Mouse (Mus musculus) lung, postnatal 0 days (tissue): ENCODE measurements around the gene Fam219b. TPM values are rescaled to one million over a fixed set of nuclear protein-coding genes. Genes with fewer than 3 reads are reported as not detected.
A peak's percentile ranks its signal among the peaks of the same experiment; 100 is the strongest.

ENCODE experiments used
- ATAC-seq: fragments of 200-750 bp; cut with Nextera tagmentation; 2 replicates; pipeline ENCODE4 v1.8.0; 2017; ENCODE audit warnings: moderate library complexity
- DNase-seq: peaks from one replicate; pipeline ENCODE4 v3.0.0-alpha.2; 2016; ENCODE audit warnings: low spot score
- H3K27ac ChIP-seq: fragments of 300-500 bp; sonication (generic); 2 replicates; pipeline ENCODE4 v1.5.1; 2014; ENCODE audit warnings: antibody characterized with exemption, mild to moderate bottlenecking, low read length, mixed read lengths
- H3K27me3 ChIP-seq: fragments of 300-500 bp; sonication (generic); replicated peaks from 2 replicates; pipeline ENCODE4 v1.6.1; 2014; ENCODE audit warnings: low read length, mixed read lengths; ENCODE audit not compliant: insufficient read depth
- H3K36me3 ChIP-seq: fragments of 300-500 bp; sonication (generic); 2 replicates; pipeline ENCODE4 v1.6.1; 2014; ENCODE audit warnings: low read length, mixed read lengths; ENCODE audit not compliant: insufficient read depth
- H3K4me1 ChIP-seq: fragments of 300-500 bp; sonication (generic); 2 replicates; pipeline ENCODE4 v1.6.1; 2014; ENCODE audit warnings: antibody characterized with exemption, low read depth, low read length, mixed read lengths; ENCODE audit not compliant: insufficient read depth
- H3K4me2 ChIP-seq: fragments of 300-500 bp; sonication (generic); replicated peaks from 2 replicates; pipeline ENCODE4 v1.6.1; 2014; ENCODE audit warnings: low read depth, mild to moderate bottlenecking, low read length, moderate library complexity, mixed read lengths
- H3K4me3 ChIP-seq: fragments of 300-500 bp; sonication (generic); 2 replicates; pipeline ENCODE4 v1.5.1; 2014; ENCODE audit warnings: low read depth, low read length
- H3K9ac ChIP-seq: fragments of 300-500 bp; sonication (generic); replicated peaks from 2 replicates; pipeline ENCODE4 v1.6.1; 2014; ENCODE audit warnings: low read depth, mild to moderate bottlenecking
- H3K9me3 ChIP-seq: fragments of 300-500 bp; sonication (generic); 2 replicates; pipeline ENCODE4 v1.6.1; 2016; ENCODE audit warnings: low read length, mixed read lengths
- CTCF ChIP-seq: IDR thresholded peaks from 2 replicates; pipeline ENCODE4 v1.5.1; 2016; ENCODE audit warnings: antibody characterized with exemption, mild to moderate bottlenecking
- EP300 ChIP-seq: IDR thresholded peaks from 2 replicates; pipeline ENCODE4 v1.6.1; 2016; ENCODE audit warnings: antibody characterized with exemption, mild to moderate bottlenecking, control low read depth
- WGBS: fragments of 180-500 bp; shearing (Covaris S2); extraction: QIAGEN DNeasy Blood & Tissue Kit; methylation state at CpG from one replicate; pipeline ENCODE4 v1.1.7; 2014; 5-methylcytosine and 5-hydroxymethylcytosine counted together
- polyA plus RNA-seq: library from polyadenylated mRNA; unstranded; fragments of >200 nt; fragmentation: Nextera tagmentation; extraction: Ambion mirVana; gene quantifications from 2 replicates; pipeline ENCODE4 v1.2.1, GENCODE M21; 2015

Gene Fam219b
- polyA plus RNA-seq, 1 experiment from 2014 or later = 13.5 TPM

DNA sequence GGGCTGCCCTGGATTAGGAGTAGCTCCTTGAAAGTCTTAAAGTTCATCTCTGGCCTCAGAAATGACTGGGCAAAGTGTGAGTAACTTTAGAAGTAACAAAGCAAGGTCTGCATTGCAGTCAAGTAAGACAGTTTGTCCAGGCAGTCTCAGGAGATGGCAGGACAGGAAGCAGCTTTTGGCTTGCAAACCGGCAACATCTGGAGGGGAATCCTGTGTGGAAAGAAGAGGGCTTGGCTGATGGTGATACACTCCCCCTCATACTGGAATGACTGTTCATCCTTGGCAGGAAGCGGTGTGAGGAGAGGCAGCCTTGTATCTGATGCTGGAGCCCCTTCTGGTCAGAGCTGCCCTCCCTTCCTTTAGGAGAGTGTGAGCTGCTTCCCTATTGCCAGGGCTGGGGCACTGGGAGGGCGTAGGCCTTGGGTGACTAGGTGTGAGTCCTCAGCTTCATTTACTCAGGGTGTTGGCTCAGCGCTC lies 25.6 kb downstream of the Fam219b start:
- no peak overlapping the region for H3K4me3 ChIP-seq
- no peak overlapping the region for H3K9ac ChIP-seq
- 26% methylated on average over 4 of the region's 4 CpGs for WGBS
- H3K4me1 ChIP-seq = peaks cover 27% of the 10 kb centered on the region; the same call in 1 of the 2 replicates
- no peaks in the 10 kb centered on the region for H3K9me3 ChIP-seq
- H3K4me2 ChIP-seq = peak overlapping the region; percentile 64; the same call in 1 of the 2 replicates
- H3K27ac ChIP-seq = peak overlapping the region; percentile 74
- DNase-seq = peak; percentile 80
- no peak for TF ChIP-seq EP300
- no peak for TF ChIP-seq CTCF
- H3K27me3 ChIP-seq = no peaks in the 10 kb centered on the region
- no peaks in the 10 kb centered on the region for H3K36me3 ChIP-seq
- peak; percentile 57 for ATAC-seq

DNA sequence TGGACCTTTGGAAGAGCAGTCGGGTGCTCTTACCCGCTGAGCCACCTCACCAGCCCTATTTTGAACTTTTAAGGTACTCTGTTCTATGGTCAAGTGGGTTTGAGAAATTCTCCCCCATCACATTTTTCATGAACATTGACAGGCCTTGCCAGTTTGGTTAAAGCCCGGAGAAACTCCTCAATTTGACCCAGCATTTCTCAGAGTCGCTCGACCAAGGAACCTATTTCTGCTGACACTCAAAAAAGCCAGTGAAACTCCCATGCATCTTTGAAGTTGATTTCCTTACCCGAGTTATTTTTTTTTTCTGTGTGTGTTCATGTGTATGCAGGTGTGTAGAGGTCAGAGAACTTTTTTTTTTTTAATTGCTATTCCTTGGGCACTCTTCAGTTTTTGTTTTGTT lies 27.3 kb downstream of the Fam219b start:
- ATAC-seq = no peak
- no peak overlapping the region for H3K4me2 ChIP-seq
- no peak overlapping the region for H3K9ac ChIP-seq
- no peaks in the 10 kb centered on the region for H3K27me3 ChIP-seq
- H3K27ac ChIP-seq = no peak overlapping the region
- H3K36me3 ChIP-seq = no peaks in the 10 kb centered on the region
- DNase-seq = no peak
- 89% methylated on average over 6 of the region's 6 CpGs for WGBS
- peaks cover 27% of the 10 kb centered on the region; the same call in 1 of the 2 replicates for H3K4me1 ChIP-seq
- no peak overlapping the region for H3K4me3 ChIP-seq
- TF ChIP-seq EP300 (no peak), CTCF (no peak)
- H3K9me3 ChIP-seq = no peaks in the 10 kb centered on the region

DNA sequence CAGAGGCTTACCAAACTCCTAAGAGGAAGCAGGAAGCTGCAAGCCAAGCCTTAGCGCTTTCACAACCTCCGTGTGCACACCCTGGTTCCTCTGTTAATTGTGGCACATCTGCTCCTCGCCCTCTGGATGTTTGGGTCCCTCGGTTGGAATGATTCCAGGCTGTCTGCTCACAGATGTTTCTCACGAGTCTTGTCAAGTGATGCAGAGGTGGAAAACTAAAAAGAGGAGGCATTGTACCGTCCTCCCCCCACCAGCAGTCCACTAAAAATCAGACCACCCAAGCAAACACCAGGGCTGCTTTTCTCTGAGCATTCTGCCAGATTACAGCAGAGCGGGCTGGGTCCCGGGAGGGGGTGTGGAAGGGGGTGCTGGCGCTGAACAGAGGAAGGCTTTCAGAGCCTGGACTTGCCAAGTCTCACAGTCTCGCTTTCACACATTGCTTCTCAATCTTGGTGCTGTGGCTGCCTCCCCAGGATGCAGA lies 28.5 kb downstream of the Fam219b start:
- Histone ChIP-seq H3K27me3 (no peaks in the 10 kb centered on the region), H3K9ac (no peak overlapping the region), H3K4me3 (no peak overlapping the region), H3K4me1 (peaks cover 27% of the 10 kb centered on the region; the same call in 1 of the 2 replicates), H3K9me3 (no peaks in the 10 kb centered on the region), H3K36me3 (no peaks in the 10 kb centered on the region), H3K4me2 (no peak overlapping the region), H3K27ac (peak overlapping the region; percentile 26; the same call in 1 of the 2 replicates)
- 42% methylated on average over 10 of the region's 10 CpGs for WGBS
- DNase-seq (peak; percentile 69), ATAC-seq (no peak)
- TF ChIP-seq EP300 (no peak), CTCF (no peak)

DNA sequence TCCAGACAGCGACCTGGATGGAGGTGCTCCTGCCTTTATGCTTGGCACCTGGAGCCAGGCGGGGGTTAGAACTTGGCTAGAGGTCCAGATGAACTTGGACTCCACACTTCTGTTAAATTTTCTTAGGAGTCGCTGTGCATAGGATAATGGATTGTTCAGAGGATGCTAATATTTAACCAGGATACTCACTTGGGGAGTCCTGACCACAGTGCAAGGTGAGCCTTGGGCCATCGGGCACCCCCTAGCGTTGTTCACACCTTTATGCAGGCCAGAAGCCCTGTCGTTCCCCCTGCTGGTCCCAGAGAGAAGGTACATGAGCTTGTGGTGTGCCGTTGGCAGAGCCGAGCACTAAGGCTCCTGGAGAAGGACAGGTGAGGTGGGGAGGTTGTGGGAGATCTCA lies 29.5 kb downstream of the Fam219b start:
- Histone ChIP-seq H3K27me3 (no peaks in the 10 kb centered on the region), H3K9ac (no peak overlapping the region), H3K4me3 (no peak overlapping the region), H3K27ac (no peak overlapping the region), H3K9me3 (no peaks in the 10 kb centered on the region), H3K4me2 (no peak overlapping the region), H3K36me3 (no peaks in the 10 kb centered on the region), H3K4me1 (peaks cover 21% of the 10 kb centered on the region; the same call in 1 of the 2 replicates)
- TF ChIP-seq CTCF (peak; percentile 64), EP300 (no peak)
- 48% methylated on average over 8 of the region's 8 CpGs for whole genome bisulfite sequencing
- no peak for ATAC-seq
- no peak for DNase-seq

DNA sequence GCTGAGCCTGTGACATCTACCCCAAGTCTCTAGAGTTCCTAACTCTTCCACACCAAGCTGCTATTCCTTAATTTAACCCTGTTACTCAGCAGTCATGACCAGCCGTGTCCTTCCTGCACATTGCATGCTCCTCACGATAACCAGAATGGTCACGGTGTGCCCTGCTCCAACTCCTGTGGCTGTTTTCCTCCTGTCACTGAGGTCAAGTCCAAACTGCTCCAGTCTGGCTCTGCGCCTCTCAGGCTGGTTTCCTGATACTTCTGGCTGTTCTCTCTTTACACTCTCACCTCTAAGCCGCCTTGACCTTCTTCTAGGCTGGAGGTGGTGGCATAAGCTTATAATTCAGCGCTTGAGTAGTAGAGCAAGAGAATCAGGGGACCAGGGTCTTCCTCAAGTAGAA lies 31.2 kb downstream of the Fam219b start:
- no peak overlapping the region for H3K4me3 ChIP-seq
- DNase-seq = no peak
- H3K4me2 ChIP-seq = no peak overlapping the region
- 96% methylated on average over 6 of the region's 6 CpGs for WGBS
- no peak overlapping the region for H3K9ac ChIP-seq
- TF ChIP-seq EP300 = no peak
- no peak for TF ChIP-seq CTCF
- H3K36me3 ChIP-seq = no peaks in the 10 kb centered on the region
- no peak overlapping the region for H3K27ac ChIP-seq
- H3K4me1 ChIP-seq = peaks cover 5% of the 10 kb centered on the region; the same call in 1 of the 2 replicates
- ATAC-seq = no peak
- H3K9me3 ChIP-seq = no peaks in the 10 kb centered on the region
- no peaks in the 10 kb centered on the region for H3K27me3 ChIP-seq

DNA sequence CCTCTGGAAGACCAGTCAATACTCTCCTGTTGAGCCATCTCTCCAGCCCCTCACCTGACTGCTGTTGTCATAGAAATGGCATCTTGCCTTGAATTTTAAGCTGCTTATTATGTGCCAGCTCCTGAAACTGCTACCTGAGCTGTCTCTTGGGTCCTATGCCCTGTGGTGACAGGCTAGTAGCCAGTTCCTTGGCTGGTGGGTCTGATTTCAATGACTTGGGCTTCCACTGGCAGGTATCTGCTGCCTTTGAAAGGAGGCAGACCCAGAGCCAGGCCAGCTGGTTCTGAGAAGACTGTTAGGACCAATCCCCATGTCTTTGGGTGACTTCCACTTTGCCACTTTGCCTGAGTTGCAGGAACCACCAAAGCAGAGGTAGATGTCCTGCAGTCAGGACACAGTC lies 37.1 kb downstream of the Fam219b start:
- H3K27me3 ChIP-seq = no peaks in the 10 kb centered on the region
- no peak for ATAC-seq
- H3K4me1 ChIP-seq = no peaks in the 10 kb centered on the region
- no peak overlapping the region for H3K27ac ChIP-seq
- TF ChIP-seq CTCF = no peak
- TF ChIP-seq EP300 = no peak
- 0 out of 2 replicates have a peak, but pooled peaks cover 10% of the 10 kb centered on the region for H3K36me3 ChIP-seq
- H3K4me3 ChIP-seq = no peak overlapping the region
- H3K9ac ChIP-seq = no peak overlapping the region
- no peak overlapping the region for H3K4me2 ChIP-seq
- H3K9me3 ChIP-seq = no peaks in the 10 kb centered on the region
- no peak for DNase-seq

DNA sequence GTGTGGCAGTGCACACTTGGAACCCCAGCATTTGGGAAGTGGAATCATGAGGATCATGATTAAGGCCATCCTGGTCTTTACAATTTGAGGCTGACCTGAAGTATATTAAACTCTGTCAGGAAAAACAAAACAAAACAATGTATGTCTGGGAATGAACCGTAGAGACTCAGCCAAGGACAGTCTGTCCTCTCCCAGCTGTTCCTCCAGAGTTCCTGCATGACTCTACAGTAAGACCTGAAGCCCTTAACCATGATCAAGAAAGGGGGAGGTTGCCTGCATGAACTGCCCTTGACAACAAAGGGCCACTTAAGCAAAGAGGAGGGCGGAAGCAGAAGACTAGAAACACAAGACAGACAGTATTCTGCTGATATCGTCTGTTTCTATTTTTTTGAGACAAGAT lies 38.2 kb downstream of the Fam219b start:
- H3K4me2 ChIP-seq = no peak overlapping the region
- TF ChIP-seq CTCF (no peak), EP300 (peak; percentile 60)
- WGBS = 56% methylated on average over 3 of the region's 3 CpGs
- ATAC-seq (peak; percentile 64; the same call in 1 of the 2 replicates), DNase-seq (peak; percentile 22)
- no peaks in the 10 kb centered on the region for H3K4me1 ChIP-seq
- H3K4me3 ChIP-seq = no peak overlapping the region
- no peaks in the 10 kb centered on the region for H3K27me3 ChIP-seq
- H3K36me3 ChIP-seq = peaks cover 14% of the 10 kb centered on the region
- no peak overlapping the region for H3K27ac ChIP-seq
- no peaks in the 10 kb centered on the region for H3K9me3 ChIP-seq
- no peak overlapping the region for H3K9ac ChIP-seq
